13 mouse cellular contexts compared by ENCODE assay signal in the genomic region with DNA sequence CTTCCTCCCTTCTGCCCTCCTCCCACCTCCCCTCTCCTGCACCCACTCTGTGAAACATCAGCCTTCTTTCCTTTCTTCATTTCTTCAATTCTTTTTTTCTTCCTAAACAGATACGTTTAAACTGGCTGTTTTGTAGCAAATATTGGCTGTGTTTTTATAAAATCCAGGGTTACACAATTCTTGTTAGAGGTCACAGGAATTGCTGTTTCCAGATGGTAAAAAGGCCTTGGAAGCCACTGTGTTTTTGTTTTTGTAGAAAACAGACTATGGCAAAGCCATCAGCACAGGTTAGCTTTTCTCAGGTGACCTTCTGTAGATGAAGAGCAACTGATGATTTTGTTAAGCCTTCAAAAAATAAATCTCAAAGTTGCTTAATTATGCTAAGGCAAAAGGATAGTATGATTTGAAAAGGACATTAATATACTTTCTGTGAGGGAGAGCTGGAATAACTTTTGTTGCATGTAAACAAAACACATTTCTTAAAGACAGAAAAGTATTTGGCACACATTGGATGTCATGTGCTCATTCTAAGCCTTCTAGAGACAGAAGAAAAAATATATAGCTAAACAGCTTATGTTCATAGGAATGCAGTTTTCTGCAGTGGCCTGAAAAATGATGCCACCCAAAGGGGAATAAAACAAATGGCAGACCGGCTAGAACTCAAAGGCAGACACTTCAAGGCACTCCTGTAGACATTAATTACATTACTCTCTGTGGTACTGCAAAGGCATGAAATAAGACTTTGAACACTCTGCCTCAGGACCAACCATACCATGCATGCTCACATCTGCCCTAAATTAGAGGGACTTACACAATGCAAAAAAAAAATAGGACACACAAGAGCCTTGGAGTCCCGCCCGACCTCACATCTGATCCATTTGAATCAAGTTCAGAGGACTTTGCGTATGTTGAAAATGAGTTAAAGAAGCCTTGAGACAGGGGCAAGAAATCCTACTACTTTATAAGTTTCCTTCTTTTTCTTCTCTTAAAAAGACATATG.
A peak's percentile ranks its signal among the peaks of the same experiment; 100 is the strongest.
DNase-seq lines count a peak whose midpoint lies in the region; ATAC-seq and TF ChIP-seq lines count a peak whose summit lies in the region.
"Had no signal": no experiment of that assay in that cellular context is flagged by ENCODE, and none has a peak within 500 bp of the region (broad histone marks: within the 10 kb centered on the region; RNA-seq: fewer than 3 reads in every experiment).

No protein-coding gene starts in this region.

- no peak overlapping the region for H3K4me2 ChIP-seq in limb, embryonic 12.5 days
- H3K4me2 ChIP-seq in stomach, embryonic 15.5 days, result no peak overlapping the region
- H3K4me2 ChIP-seq: forebrain, embryonic 15.5 days; heart, embryonic 15.5 days had no signal

- TF ChIP-seq POLR2A in embryonic fibroblast, embryonic 13.5 days (IDR thresholded peaks at IDR 0.05; ENCODE audit: low read depth, low read length), result no peak; the same call in 1 of the 2 replicates

- H3K27ac ChIP-seq in limb, embryonic 12.5 days, result peak overlapping the region; percentile 62
- no peak overlapping the region for H3K27ac ChIP-seq in limb, embryonic 10.5 days
- peak overlapping the region; percentile 86 for H3K27ac ChIP-seq in embryonic fibroblast, embryonic 13.5 days (ENCODE audit: insufficient read depth, low read length)
- peak overlapping the region; percentile 48; the same call in 1 of the 2 replicates for H3K27ac ChIP-seq in stomach, embryonic 15.5 days
- H3K27ac ChIP-seq: forebrain, embryonic 15.5 days; heart, embryonic 15.5 days had no signal

- no peak for TF ChIP-seq CTCF in embryonic fibroblast, embryonic 13.5 days (IDR thresholded peaks at IDR 0.05; ENCODE audit: borderline replicate concordance, insufficient read depth, low read length)

- no peaks in the 10 kb centered on the region for H3K9me3 ChIP-seq in limb, embryonic 12.5 days
- H3K9me3 ChIP-seq in limb, embryonic 10.5 days (replicated peaks), result no peaks in the 10 kb centered on the region
- no peaks in the 10 kb centered on the region for H3K9me3 ChIP-seq in stomach, embryonic 15.5 days
- H3K9me3 ChIP-seq: forebrain, embryonic 15.5 days; G1E; heart, embryonic 15.5 days had no signal

- peaks cover 10% of the 10 kb centered on the region for H3K4me1 ChIP-seq in limb, embryonic 12.5 days (replicated peaks)
- H3K4me1 ChIP-seq in limb, embryonic 10.5 days, result peaks cover 9% of the 10 kb centered on the region
- no peaks in the 10 kb centered on the region for H3K4me1 ChIP-seq in embryonic fibroblast, embryonic 13.5 days (ENCODE audit: control insufficient read depth, insufficient read depth, low read length)
- no peaks in the 10 kb centered on the region for H3K4me1 ChIP-seq in stomach, embryonic 15.5 days
- H3K4me1 ChIP-seq: forebrain, embryonic 15.5 days; heart, embryonic 15.5 days had no signal

- no peak; the same call in 1 of the 2 replicates for ATAC-seq in limb, embryonic 12.5 days (ENCODE audit: insufficient number of reproducible peaks, insufficient read depth, low FRiP score, low TSS enrichment, low read depth)
- ATAC-seq in stomach, embryonic 15.5 days (ENCODE audit: insufficient read depth, low FRiP score, low read depth), result no peak
- ATAC-seq: forebrain, embryonic 15.5 days had no signal

- 37% methylated on average over 5 of the region's 5 CpGs for WGBS in limb, embryonic 12.5 days
- WGBS in limb, embryonic 10.5 days, result 58% methylated on average over 5 of the region's 5 CpGs
- WGBS in stomach, embryonic 15.5 days, result 51% methylated on average over 5 of the region's 5 CpGs

- H3K27me3 ChIP-seq in limb, embryonic 12.5 days, result no peaks in the 10 kb centered on the region
- H3K27me3 ChIP-seq in limb, embryonic 10.5 days (ENCODE audit: low read depth, poor library complexity, severe bottlenecking), result no peaks in the 10 kb centered on the region
- no peaks in the 10 kb centered on the region for H3K27me3 ChIP-seq in stomach, embryonic 15.5 days (replicated peaks)
- H3K27me3 ChIP-seq: forebrain, embryonic 15.5 days; heart, embryonic 15.5 days had no signal

- H3K9ac ChIP-seq in limb, embryonic 12.5 days (replicated peaks), result no peak overlapping the region
- no peak overlapping the region for H3K9ac ChIP-seq in stomach, embryonic 15.5 days
- H3K9ac ChIP-seq: forebrain, embryonic 15.5 days; heart, embryonic 15.5 days had no signal

- DNase-seq in adrenal gland, adult 8-10 months, result peak; percentile 4
- DNase-seq in adrenal gland, postnatal 4 days (ENCODE audit: low spot score in 2 of 2), result no peak
- DNase-seq in limb, embryonic 10.5 days (ENCODE audit: low spot score), result no peak
- no peak for DNase-seq in testis, postnatal 14 days (ENCODE audit: low spot score)
- no peak for DNase-seq in left cerebral cortex, postnatal 14 days (ENCODE audit: low spot score in 2 of 2)
- DNase-seq: cerebellum, postnatal 14 days; thymus, postnatal 14 days had no signal

- intact Hi-C loops in left cerebral cortex, postnatal 14 days (cut with DNase I), result no loop called here

- H3K36me3 ChIP-seq in limb, embryonic 12.5 days, result peaks cover 7% of the 10 kb centered on the region; the same call in 1 of the 2 replicates
- peaks cover 4% of the 10 kb centered on the region; the same call in 1 of the 2 replicates for H3K36me3 ChIP-seq in limb, embryonic 10.5 days
- H3K36me3 ChIP-seq in stomach, embryonic 15.5 days, result no peaks in the 10 kb centered on the region
- H3K36me3 ChIP-seq: forebrain, embryonic 15.5 days; G1E; heart, embryonic 15.5 days had no signal

- no peak overlapping the region for H3K4me3 ChIP-seq in limb, embryonic 12.5 days (replicated peaks)
- H3K4me3 ChIP-seq in limb, embryonic 10.5 days, result no peak overlapping the region
- H3K4me3 ChIP-seq in embryonic fibroblast, embryonic 13.5 days (ENCODE audit: insufficient read depth, low read length), result no peak overlapping the region
- H3K4me3 ChIP-seq in stomach, embryonic 15.5 days (replicated peaks), result no peak overlapping the region
- H3K4me3 ChIP-seq: forebrain, embryonic 15.5 days; heart, embryonic 15.5 days had no signal
